Mouse (Mus musculus) right cerebral cortex, adult 18-20 months (tissue): ENCODE measurements around the gene Arfgap2.
"Not testable (repeated sequence)": the region's sequence is repeated elsewhere in the genome, so short reads cannot be mapped to it uniquely, and the experiment has no call there.

Experiments
- DNase-seq: peaks from one replicate; pipeline ENCODE4 v3.0.0; 2022; ENCODE audit warnings: mixed read lengths

Gene Arfgap2

DNA sequence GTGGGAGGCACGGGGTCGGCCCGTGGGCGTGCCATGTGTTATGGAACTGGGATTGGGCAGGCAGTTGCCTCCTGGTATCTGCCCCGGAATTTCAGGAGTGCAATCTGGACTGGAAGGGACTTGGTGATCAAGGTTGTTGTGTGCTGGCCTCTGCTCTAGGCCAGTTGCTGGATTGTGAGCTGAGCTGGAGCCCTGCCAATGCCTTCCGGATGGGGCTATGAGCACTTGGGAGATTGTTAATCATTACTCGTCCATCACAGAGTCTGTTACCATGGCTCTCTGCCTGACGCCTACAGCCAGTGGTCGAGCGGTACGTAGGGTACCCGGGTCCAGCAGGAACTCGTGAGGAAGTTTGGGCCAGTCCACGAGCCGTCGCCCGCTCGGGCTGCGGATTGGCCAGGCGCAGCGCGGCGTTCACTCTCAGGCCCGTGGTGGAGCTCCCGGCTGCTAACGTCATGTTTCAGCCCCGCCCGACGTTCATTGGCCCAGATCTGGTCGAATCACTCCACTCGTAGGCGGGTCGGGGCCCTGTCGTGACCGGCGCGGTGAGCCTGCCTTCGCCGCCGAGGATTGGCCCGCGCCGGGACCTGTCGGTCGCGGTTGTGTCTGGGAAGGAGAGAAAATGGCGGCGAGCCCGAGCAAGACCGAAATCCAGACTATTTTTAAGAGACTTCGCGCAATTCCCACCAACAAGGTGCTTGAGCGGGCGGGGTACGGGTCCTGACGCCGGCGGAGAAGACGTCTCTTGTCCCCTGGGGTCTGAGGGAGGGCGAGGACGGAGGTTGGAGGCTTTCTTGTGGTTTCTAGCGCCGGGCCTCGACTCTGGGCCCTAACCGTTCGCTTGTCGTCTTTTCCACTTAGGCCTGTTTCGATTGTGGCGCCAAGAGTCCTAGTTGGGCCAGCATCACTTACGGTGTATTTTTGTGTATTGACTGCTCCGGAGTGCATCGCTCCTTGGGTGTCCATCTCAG is at the start of gene Arfgap2:
Gene Arfgap2, plus strand, starts transcription at position 264 of the 971 bp plus-strand sequence.
- peak; percentile 99 for DNase-seq

- DNase-seq: no peak
Measured at GRCm38 (mm10) chr2:91217032-91217431, 47.7 kb upstream of the Arfgap2 start.

DNA sequence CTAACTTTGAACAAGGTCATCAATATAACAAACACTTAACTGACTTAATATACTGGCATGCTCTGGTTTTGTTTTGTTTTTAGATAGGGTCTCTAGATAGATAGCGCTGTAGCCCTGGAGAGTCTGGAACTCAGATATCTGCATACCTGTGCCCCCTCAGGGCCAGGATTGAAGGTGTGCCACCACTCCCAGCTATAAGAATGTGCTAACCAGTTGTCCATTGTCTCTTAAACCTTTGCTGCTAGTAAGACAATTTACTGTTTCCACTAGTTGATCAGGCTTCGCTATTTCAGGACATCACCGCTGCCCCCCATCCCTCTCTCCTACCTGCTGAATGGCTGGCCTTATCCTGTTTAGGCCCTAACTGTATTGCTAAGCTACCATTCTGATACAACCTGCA is 44.3 kb upstream of the Arfgap2 start:
- no peak for DNase-seq

- DNase-seq: no peak
Measured at GRCm38 (mm10) chr2:91223614-91224013, 41.2 kb upstream of the Arfgap2 start.

GRCm38 (mm10) chr2:91229735-91230134 is 35.0 kb upstream of the Arfgap2 start:
- DNase-seq: peak; percentile 67

GRCm38 (mm10) chr2:91236601-91237510 is 27.9 kb upstream of the Arfgap2 start, which contains the start of gene Ddb2:
Gene Ddb2 (minus strand): TSS chr2:91236982.
- peak; percentile 91 for DNase-seq

- DNase-seq: not testable (repeated sequence)
Measured at GRCm38 (mm10) chr2:91237511-91238080, 27.2 kb upstream of the Arfgap2 start.

DNA sequence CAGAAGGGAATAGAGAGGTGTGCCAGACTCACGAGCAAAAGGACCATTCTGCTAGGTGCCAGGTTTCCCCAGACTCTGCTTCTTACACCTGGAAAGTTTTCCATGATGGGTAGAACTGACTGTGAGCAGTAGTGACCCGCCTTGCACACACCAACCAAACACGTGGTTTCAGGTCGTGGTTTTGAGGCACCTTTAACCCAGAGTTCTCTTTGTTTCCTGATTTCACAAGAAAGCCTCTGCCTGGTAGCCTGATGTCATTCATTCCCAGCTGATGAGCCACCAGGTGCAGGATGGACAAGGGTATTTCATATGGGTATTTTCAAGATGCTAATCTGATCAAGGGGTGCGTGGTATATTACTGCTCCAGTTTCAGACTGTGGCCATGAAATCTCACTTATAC is 22.2 kb upstream of the Arfgap2 start:
- DNase-seq: no peak

DNA sequence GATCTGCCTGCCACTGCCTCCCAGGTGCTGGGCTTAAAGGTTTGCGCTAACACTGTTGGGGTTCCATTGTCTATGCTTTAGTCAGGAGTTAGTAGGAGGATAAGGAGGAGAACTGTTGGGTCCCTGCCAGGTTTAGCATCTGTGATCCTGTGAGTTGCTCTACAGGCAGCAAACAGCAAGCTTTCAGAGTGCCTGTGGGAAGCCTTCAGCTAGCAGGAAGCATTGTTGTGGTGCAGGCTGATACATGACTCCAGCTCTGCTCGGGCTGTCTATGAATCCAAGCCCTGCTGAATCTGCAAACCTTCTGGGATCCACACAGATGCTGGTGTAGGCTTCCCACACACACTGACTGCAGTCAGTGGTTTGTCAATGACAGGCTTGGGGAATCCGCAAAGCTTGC is 21.4 kb upstream of the Arfgap2 start:
- DNase-seq: peak; percentile 87

DNA sequence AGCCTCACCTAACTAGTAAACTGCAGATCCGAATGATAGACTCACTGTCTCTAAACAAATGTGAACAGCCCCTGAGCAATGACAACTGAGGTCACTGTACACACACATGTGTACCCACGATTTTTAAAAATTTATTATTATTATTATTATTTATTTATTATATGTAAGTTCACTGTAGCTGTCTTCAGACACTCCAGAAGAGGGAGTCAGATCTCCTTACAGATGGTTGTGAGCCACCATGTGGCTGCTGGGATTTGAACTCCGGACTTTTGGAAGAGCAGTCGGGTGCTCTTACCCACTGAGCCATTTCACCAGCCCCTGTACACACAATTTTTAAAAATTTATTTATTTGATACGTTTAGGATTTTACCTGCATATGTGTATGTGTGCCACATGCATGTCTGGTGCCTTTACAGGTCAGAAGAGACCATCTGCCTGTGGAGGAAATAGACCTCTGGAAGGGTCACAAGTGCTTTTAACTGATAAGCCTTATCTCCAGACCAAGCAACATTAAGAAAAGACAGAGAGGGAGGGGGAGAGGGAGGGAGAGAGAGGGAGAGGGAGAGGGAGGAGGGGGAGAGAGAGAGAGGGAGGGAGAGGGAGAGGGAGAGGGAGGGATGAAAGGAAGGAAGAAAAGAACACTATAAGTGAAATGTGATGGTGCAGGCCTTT is 20.1 kb upstream of the Arfgap2 start:
- no peak for DNase-seq

- DNase-seq: no peak
Measured at GRCm38 (mm10) chr2:91248366-91248765, 16.4 kb upstream of the Arfgap2 start.

DNA sequence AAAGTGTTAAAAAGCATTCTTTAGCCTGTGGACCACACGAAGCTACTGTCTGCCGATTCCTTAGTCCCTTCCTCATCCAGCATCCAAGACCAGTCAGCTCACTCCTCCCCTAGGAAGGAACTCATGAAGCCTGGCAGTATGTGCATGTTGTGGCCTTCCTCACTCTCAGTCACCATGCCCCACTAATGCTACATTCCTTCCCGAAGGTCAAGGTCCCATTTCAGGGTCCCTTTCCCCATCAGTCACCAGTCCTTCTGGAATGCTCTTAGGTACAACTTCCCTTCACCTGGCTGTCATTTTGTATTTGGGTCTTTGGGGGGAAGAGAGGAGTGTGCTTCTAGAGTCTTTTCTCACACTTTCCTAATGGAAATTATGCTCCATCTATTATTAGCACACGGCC is 12.8 kb upstream of the Arfgap2 start:
- no peak for DNase-seq

GRCm38 (mm10) chr2:91252512-91252911 is 12.3 kb upstream of the Arfgap2 start:
- DNase-seq: no peak

DNA sequence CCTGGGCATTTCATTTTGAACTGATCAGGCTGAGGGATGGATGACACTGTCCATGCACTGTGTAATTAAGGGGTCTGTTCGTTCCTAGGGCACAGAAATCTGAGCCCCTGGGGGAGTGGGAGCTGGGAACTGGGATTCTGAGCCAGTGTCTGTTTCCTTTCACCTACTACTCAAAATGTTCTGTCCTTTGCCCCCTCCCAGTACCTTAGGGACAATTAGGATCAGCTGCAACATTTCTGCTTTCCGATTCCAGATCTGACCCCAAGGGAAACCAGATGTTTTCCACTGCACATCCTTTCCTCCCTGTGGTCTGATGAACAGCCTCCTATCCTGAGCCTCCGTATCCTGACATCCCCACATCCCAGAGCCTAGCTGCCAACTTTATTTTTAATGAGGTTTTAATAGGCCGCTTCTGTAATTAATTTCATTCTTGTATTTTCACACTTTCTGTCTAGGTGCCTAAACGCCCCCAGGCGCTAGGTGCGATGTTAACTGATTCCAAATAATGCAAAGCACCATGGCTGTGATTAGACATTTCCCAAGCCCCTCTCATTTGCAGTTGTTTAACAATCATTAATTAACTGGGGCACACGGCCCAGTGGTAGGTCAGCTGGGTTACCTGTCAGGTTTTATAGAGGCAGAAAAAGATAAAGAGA is 9.9 kb upstream of the Arfgap2 start:
- no peak for DNase-seq

- DNase-seq: peak; percentile 61
Measured at GRCm38 (mm10) chr2:91255661-91256150, 9.1 kb upstream of the Arfgap2 start, which contains the start of gene Pacsin3. Gene Pacsin3 (plus strand): TSS chr2:91255954.

- peak; percentile 61 for DNase-seq
Measured at GRCm38 (mm10) chr2:91256256-91257125, 8.3 kb upstream of the Arfgap2 start.

GRCm38 (mm10) chr2:91257126-91257980 is 7.4 kb upstream of the Arfgap2 start:
- DNase-seq: no peak

DNA sequence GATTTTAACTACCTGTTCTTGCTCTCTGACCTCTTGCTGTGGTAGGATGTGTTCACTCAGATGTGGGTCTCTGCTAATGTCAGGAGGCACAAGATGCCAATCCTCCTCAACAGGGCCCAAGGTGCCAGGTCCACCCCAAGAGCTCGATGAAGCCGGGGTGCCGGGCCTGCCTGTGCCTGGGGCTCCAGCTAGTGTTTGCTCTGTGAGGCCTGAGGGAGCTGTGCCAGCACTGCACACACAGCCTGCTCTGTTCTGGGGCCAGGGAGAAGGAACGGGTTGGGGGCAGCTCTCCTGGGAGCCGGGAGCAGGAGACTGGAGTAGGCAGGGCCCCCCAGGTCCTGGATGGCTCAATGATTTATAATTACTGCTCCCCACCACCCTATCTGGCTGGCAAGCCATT is 6.7 kb upstream of the Arfgap2 start:
- peak; percentile 54 for DNase-seq

DNA sequence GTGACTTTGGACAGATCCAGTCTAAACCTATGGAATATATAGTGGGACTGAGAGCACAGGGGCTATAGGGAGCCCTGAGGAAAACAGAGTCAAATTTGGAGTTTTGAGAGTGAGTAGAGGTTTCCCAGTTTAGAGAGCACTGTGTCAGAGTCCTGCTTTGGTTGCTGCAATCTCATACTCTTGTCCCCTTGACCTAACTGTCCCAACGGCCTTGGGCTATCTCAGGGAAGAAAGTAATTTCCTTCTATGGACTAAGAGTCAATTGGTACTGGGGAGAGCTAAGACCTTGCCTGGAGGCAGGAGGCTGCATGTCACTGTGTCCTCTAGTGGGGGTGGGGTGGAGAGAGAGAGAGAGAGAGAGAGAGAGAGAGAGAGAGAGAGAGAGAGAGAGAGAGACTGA is 5.9 kb upstream of the Arfgap2 start:
- DNase-seq: no peak

DNA sequence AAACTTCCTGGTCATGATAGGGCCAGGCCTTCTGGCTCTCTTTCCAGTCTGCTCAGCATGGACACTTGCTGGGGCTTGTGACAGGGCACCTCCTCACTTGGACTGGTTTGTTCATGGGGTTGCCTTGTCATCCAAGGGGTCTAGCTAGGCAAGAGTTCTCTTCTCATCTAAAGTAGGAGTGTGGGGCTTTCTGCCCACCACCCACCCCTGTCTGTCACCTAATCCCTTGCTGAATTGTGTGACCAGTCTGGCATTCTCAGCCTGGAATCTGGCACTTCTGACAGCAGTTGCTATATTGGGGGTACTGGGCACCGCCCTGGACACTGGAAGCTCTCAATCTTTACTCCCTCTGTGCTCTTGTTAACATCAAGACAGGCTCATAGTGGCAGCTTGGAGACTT is 5.3 kb upstream of the Arfgap2 start:
- no peak for DNase-seq
